Mouse (Mus musculus) bone marrow macrophage, adult 2 months (primary cell): ENCODE results near the gene Slc6a21.

ENCODE experiments used
- CTCF ChIP-seq: IDR thresholded peaks from 2 replicates; pipeline ENCODE4 v1.5.1; 2012; ENCODE audit warnings: low read depth, mild to moderate bottlenecking, low read length, moderate library complexity
- POLR2A ChIP-seq: IDR thresholded peaks from 2 replicates; pipeline ENCODE4 v1.6.1; 2012; ENCODE audit warnings: mild to moderate bottlenecking, low read depth, low read length, borderline replicate concordance

DNA sequence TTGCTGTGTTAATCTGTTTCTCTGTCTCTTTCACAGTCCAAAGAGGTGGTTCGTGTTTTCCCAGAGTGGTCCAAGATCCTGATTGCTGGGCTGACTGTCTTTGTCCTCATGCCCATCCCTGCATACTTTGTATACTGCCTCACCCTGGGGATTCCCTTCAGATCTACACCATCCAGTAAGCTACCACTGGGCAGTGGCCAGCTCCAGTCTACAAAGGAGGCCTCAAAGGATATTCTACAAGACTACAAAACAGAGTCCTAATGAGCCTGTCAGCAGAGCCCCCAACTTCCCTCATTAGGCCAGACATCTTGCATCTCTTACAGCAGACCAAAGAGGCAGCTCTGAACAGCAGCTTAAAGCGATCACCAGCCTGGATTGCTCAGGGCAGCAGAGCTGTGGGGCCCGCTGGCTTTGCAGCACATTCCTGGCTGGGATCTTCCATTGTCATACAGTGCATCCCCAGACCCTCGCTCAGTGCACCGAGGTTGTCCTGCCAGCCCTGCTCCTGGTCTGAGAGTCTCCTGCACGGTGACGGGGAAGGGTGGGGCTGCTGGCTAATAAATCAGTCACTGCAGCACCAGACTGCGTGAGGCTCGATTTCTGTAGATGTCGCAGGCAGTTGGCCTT lies 4.4 kb upstream of the Slc6a21 start:
- TF ChIP-seq CTCF, result no peak
- TF ChIP-seq POLR2A, result no peak
